Mouse (Mus musculus) midbrain, postnatal 0 days (tissue): ENCODE results near the gene Pde10a. TPM values are rescaled to one million over a fixed set of nuclear protein-coding genes. Genes with fewer than 3 reads are reported as not detected.

Experiments used
- ATAC-seq: fragments of 200-750 bp; cut with Nextera tagmentation; 2 replicates; pipeline ENCODE4 v1.8.0; 2017; ENCODE audit warnings: moderate number of reproducible peaks, mild to moderate bottlenecking, moderate TSS enrichment, moderate library complexity; ENCODE audit not compliant: low FRiP score
- DNase-seq: peaks from one replicate; pipeline ENCODE4 v3.0.0-alpha.2; 2015; ENCODE audit warnings: low spot score
- H3K27ac ChIP-seq: fragments of 300-500 bp; sonication (generic); 2 replicates; pipeline ENCODE4 v1.5.1; 2014; ENCODE audit warnings: low read depth, mild to moderate bottlenecking, low read length, mixed read lengths
- H3K27me3 ChIP-seq: fragments of 300-500 bp; sonication (generic); 2 replicates; pipeline ENCODE4 v1.6.1; 2014; ENCODE audit warnings: low read length, control low read depth, mixed read lengths; ENCODE audit not compliant: insufficient read depth
- H3K36me3 ChIP-seq: fragments of 300-500 bp; sonication (generic); 2 replicates; pipeline ENCODE4 v1.6.1; 2014; ENCODE audit warnings: low read length, control low read depth, mixed read lengths; ENCODE audit not compliant: insufficient read depth
- H3K4me1 ChIP-seq: fragments of 300-500 bp; sonication (generic); 2 replicates; pipeline ENCODE4 v1.6.1; 2014; ENCODE audit warnings: mild to moderate bottlenecking, control low read depth, antibody characterized with exemption, low read length, mixed read lengths; ENCODE audit not compliant: insufficient read depth
- H3K4me2 ChIP-seq: fragments of 300-500 bp; sonication (generic); 2 replicates; pipeline ENCODE4 v1.6.1; 2014; ENCODE audit warnings: low read depth, mild to moderate bottlenecking, low read length, mixed read lengths; ENCODE audit not compliant: poor library complexity, severe bottlenecking
- H3K4me3 ChIP-seq: fragments of 300-500 bp; sonication (generic); 2 replicates; pipeline ENCODE4 v1.5.1; 2014; ENCODE audit warnings: low read depth, mild to moderate bottlenecking, low read length, moderate library complexity
- H3K9ac ChIP-seq: fragments of 300-500 bp; sonication (generic); replicated peaks from 2 replicates; pipeline ENCODE4 v1.6.1; 2014; ENCODE audit warnings: mild to moderate bottlenecking, low read length, moderate library complexity, mixed read lengths; ENCODE audit not compliant: poor library complexity, severe bottlenecking
- H3K9me3 ChIP-seq: fragments of 300-500 bp; sonication (generic); 2 replicates; pipeline ENCODE4 v1.6.1; 2016; ENCODE audit warnings: low read length, control low read depth
- CTCF ChIP-seq: IDR thresholded peaks from 2 replicates; pipeline ENCODE4 v1.5.1; 2016; ENCODE audit warnings: antibody characterized with exemption, mild to moderate bottlenecking
- WGBS: fragments of 180-500 bp; shearing (Covaris S2); extraction: QIAGEN DNeasy Blood & Tissue Kit; methylation state at CpG from one replicate; pipeline ENCODE4 v1.1.7; 2014; 5-methylcytosine and 5-hydroxymethylcytosine counted together
- polyA plus RNA-seq: library from polyadenylated mRNA; unstranded; fragments of >200 nt; fragmentation: Nextera tagmentation; extraction: Ambion mirVana; gene quantifications from 2 replicates; pipeline ENCODE4 v1.2.1, GENCODE M21; 2015
- total RNA-seq: library from RNA; depleted of rRNA; stranded (reverse); fragments of >200 nt; gene quantifications from 2 replicates; pipeline ENCODE4 v1.2.3, GENCODE M21; 2014

The Pde10a gene
- total and polyA plus RNA-seq, 2 experiments from 2014 or later = 8.6 to 40.3 TPM

DNA sequence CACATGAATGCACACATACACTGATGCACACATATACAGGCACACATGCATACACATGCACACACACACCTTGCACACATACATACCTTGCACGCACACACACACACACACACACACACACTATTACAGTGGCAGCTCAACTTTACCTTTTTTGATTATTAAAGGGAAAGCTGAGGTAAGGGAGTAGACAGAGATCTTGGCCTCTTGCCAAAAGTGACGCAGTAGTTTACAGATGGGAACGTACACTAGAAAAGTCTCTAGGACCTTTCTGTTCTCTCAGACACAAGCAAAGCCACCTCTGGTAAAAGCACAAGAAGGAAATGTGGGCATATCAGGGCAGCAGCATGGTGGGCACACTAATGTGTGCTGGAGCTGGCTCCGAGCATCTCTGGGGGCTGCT is 317.5 kb downstream of the Pde10a start:
- ATAC-seq (no peak), DNase-seq (peak; percentile 48)
- Histone ChIP-seq H3K9me3 (no peaks in the 10 kb centered on the region), H3K27me3 (no peaks in the 10 kb centered on the region), H3K27ac (no peak overlapping the region), H3K4me2 (no peak overlapping the region), H3K36me3 (no peaks in the 10 kb centered on the region), H3K9ac (no peak overlapping the region), H3K4me3 (no peak overlapping the region), H3K4me1 (peaks cover 7% of the 10 kb centered on the region; the same call in 1 of the 2 replicates)
- no peak for TF ChIP-seq CTCF
- 44% methylated on average over 4 of the region's 4 CpGs for WGBS

- 91% methylated on average over 7 of the region's 7 CpGs for WGBS
- TF ChIP-seq CTCF = no peak
- ATAC-seq (no peak), DNase-seq (no peak)
- H3K36me3 ChIP-seq = no peaks in the 10 kb centered on the region
- H3K9me3 ChIP-seq = no peaks in the 10 kb centered on the region
- peaks cover 7% of the 10 kb centered on the region; the same call in 1 of the 2 replicates for H3K4me1 ChIP-seq
- H3K4me3 ChIP-seq = no peak overlapping the region
- no peak overlapping the region for H3K27ac ChIP-seq
- H3K4me2 ChIP-seq = no peak overlapping the region
- H3K27me3 ChIP-seq = no peaks in the 10 kb centered on the region
- H3K9ac ChIP-seq = no peak overlapping the region
Observed at GRCm38 (mm10) chr17:8843941-8844340, 318.8 kb downstream of the Pde10a start.

GRCm38 (mm10) chr17:8846506-8846905 is 321.3 kb downstream of the Pde10a start:
- Histone ChIP-seq H3K4me1 (peaks cover 7% of the 10 kb centered on the region; the same call in 1 of the 2 replicates), H3K4me3 (no peak overlapping the region), H3K4me2 (no peak overlapping the region), H3K9ac (no peak overlapping the region), H3K27ac (no peak overlapping the region), H3K9me3 (no peaks in the 10 kb centered on the region), H3K36me3 (no peaks in the 10 kb centered on the region), H3K27me3 (no peaks in the 10 kb centered on the region)
- DNase-seq (no peak), ATAC-seq (no peak)
- 88% methylated on average over 6 of the region's 6 CpGs for whole genome bisulfite sequencing
- no peak for TF ChIP-seq CTCF

DNA sequence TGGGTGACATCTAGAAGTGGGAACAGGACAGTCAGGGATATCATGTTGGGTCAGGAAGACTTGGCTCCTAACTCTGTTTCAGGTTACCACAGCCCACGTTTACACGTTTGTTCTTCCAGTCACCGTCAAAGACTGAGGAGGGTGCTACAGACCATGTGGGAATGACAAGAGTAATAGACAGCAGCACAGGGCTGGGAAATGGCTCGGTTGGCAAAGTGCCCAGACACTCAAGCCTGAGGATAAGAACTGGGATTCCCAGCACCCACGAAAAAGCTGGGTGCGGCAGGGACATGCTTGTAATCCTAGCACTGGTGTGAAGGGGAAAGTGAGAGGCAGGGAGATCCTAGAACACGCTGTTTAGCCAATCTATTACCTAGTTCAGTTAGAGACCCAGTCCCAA is 322.4 kb downstream of the Pde10a start:
- ATAC-seq (no peak), DNase-seq (no peak)
- Histone ChIP-seq H3K36me3 (no peaks in the 10 kb centered on the region), H3K9me3 (no peaks in the 10 kb centered on the region), H3K9ac (no peak overlapping the region), H3K27ac (no peak overlapping the region), H3K27me3 (no peaks in the 10 kb centered on the region), H3K4me1 (no peaks in the 10 kb centered on the region), H3K4me2 (no peak overlapping the region), H3K4me3 (no peak overlapping the region)
- WGBS = 65% methylated on average over 7 of the region's 7 CpGs
- no peak for TF ChIP-seq CTCF

DNA sequence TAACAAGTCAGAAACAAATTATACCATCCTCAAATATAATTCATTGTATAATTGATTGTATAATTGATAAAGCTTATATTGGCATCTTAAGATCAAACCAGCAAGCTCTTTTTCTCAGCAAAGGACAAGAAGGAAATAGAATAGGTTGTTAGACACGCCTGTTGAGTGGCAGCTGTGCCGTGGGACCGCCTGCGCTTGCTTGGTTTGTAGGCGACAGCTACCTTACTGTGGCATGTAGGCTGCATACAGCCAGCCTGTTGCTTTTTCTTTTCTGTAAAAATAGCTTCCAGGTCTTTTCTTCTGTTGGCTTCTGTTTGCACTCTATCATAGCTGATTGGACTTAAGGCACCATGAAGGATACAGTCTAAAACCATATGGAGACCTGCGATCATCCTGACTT is 326.7 kb downstream of the Pde10a start:
- Histone ChIP-seq H3K4me2 (no peak overlapping the region), H3K36me3 (no peaks in the 10 kb centered on the region), H3K4me1 (no peaks in the 10 kb centered on the region), H3K9me3 (no peaks in the 10 kb centered on the region), H3K9ac (no peak overlapping the region), H3K27ac (no peak overlapping the region), H3K4me3 (no peak overlapping the region), H3K27me3 (no peaks in the 10 kb centered on the region)
- WGBS = 69% methylated on average over 6 of the region's 6 CpGs
- no peak for DNase-seq
- no peak for TF ChIP-seq CTCF
- ATAC-seq = no peak

DNA sequence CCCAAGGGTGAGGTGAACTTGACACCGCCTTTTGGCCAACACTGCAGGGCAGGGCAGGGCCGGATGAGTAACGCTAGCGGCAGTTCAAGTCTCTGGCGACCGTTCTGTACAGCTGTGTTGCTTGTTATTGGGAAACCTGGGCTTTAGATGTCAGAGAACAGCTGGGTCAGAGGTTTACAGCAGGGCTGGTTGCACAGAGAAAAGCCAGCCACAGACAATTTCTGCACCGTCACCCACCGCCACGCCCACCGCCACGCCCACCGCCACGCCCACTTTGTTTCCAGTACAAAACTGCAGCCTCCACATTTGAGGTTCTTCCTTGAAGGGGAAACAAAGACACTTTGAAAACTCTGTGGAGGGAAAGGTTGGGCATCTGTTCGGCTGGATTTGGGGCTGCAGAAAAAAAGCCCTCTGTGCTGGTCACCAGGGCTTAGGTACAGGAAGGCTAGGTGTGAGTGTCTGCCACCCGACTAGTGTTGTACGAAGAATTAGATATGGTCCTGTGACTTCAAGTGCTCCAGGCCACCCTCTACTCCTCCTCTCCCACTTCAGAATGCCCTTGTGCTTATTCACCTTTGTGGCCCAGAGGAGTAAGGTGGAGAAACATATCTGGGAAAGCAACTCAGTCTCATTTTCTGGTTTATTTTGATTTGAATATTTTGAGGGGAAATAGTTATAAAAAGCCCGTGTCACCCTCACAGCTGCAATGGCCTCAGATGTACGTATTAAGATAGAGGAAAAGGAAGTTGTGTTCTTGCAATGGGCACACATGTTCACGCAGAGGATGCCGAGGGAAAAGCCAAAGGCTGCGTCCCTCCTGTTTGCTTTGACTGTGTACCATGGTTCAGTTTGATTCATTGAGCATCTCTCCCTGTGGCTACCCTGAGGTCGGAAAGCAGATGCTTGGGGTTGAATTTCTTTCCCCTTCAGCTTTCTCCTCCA is 331.5 kb downstream of the Pde10a start:
- ATAC-seq (no peak), DNase-seq (no peak)
- H3K36me3 ChIP-seq = no peaks in the 10 kb centered on the region
- no peaks in the 10 kb centered on the region for H3K27me3 ChIP-seq
- H3K4me2 ChIP-seq = peak overlapping the region; percentile 32; the same call in 1 of the 2 replicates
- TF ChIP-seq CTCF = no peak
- H3K4me1 ChIP-seq = no peaks in the 10 kb centered on the region
- 34% methylated on average over 22 of the region's 22 CpGs for WGBS
- no peak overlapping the region for H3K9ac ChIP-seq
- no peaks in the 10 kb centered on the region for H3K9me3 ChIP-seq
- no peak overlapping the region for H3K27ac ChIP-seq
- H3K4me3 ChIP-seq = no peak overlapping the region
